13 mouse cellular contexts compared by ENCODE assay signal in the genomic region with DNA sequence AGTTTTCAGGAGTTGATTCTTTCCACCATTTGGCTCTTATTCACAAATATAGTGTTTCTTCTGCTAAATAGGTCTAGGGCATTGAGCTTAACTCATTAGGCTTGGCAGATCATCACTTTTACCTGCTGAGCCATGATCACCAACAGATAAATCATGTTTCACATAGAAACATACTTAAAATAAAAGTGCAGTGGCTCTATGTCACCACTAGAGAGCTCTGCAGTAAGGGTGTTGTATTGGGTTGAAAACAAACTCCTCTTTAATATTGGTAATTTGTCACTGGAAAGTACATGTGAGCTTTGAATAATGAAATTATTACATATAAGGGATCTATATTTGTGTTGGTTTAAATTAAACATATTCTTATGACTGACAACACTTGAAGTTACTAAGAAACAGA. TPM values are rescaled to one million over a fixed set of nuclear protein-coding genes. Genes with fewer than 3 reads are reported as not detected.
DNase-seq lines count a peak whose midpoint lies in the region; ATAC-seq and TF ChIP-seq lines count a peak whose summit lies in the region.
"Had no signal": no experiment of that assay in that cellular context is flagged by ENCODE, and none has a peak within 500 bp of the region (broad histone marks: within the 10 kb centered on the region; RNA-seq: fewer than 3 reads in every experiment).

No protein-coding gene starts in this region.

- H3K9ac ChIP-seq in lung, embryonic 14.5 days, result no peak overlapping the region
- H3K9ac ChIP-seq: heart, embryonic 12.5 days; liver, embryonic 15.5 days; midbrain, embryonic 13.5 days had no signal

- no peak for DNase-seq in gastrocnemius, adult 2 months
- DNase-seq in gastrocnemius, postnatal 25 days, result no peak
- DNase-seq in lung, embryonic 14.5 days, result peak; percentile 36
- no peak for DNase-seq in lung, adult 2 months
- peak; percentile 7 for DNase-seq in brain, embryonic 14.5 days (ENCODE audit: low read depth)
- DNase-seq in retina, postnatal 1 day, result peak; percentile 10
- DNase-seq in left cerebral cortex, adult 8-10 months (ENCODE audit: low spot score in 2 of 2), result no peak
- DNase-seq in layer of hippocampus, adult 8-10 months (ENCODE audit: low spot score in 2 of 2), result no peak
- DNase-seq: layer of hippocampus, adult 9-11 months had no signal

- no peak overlapping the region for H3K4me3 ChIP-seq in gastrocnemius, adult 2 months
- no peak overlapping the region for H3K4me3 ChIP-seq in lung, embryonic 14.5 days (ENCODE audit: low read depth, low read length)
- H3K4me3 ChIP-seq in lung, adult 2 months (replicated peaks; ENCODE audit: extremely low read depth, low read depth, low read length), result no peak overlapping the region
- H3K4me3 ChIP-seq: heart, embryonic 12.5 days; liver, embryonic 15.5 days; midbrain, embryonic 13.5 days had no signal

- no peak overlapping the region for H3K27ac ChIP-seq in gastrocnemius, adult 2 months
- H3K27ac ChIP-seq in lung, embryonic 14.5 days (ENCODE audit: low read depth), result no peak overlapping the region
- H3K27ac ChIP-seq: liver, embryonic 15.5 days; midbrain, embryonic 13.5 days had no signal

- H3K27me3 ChIP-seq in lung, embryonic 14.5 days (ENCODE audit: insufficient read depth, low read length), result no peaks in the 10 kb centered on the region
- H3K27me3 ChIP-seq: heart, embryonic 12.5 days; liver, embryonic 15.5 days; midbrain, embryonic 13.5 days had no signal

- intact Hi-C loops in gastrocnemius, adult 2 months (cut with DNase I), result no loop called here

- no peaks in the 10 kb centered on the region for H3K4me1 ChIP-seq in lung, embryonic 14.5 days (ENCODE audit: insufficient read depth)
- no peaks in the 10 kb centered on the region for H3K4me1 ChIP-seq in lung, adult 2 months (ENCODE audit: control insufficient read depth, insufficient read depth, low read length)
- H3K4me1 ChIP-seq: heart, embryonic 12.5 days; midbrain, embryonic 13.5 days had no signal

- no peak for TF ChIP-seq POLR2A in lung, adult 2 months (IDR thresholded peaks at IDR 0.05; ENCODE audit: borderline replicate concordance, extremely low read depth, low read depth, low read length)
- no peak for TF ChIP-seq POLR2A in brain, embryonic 14.5 days (IDR thresholded peaks at IDR 0.05; ENCODE audit: borderline replicate concordance, extremely low read depth, insufficient read depth, insufficient read length, poor library complexity, severe bottlenecking)

- no peak overlapping the region for H3K4me2 ChIP-seq in lung, embryonic 14.5 days
- H3K4me2 ChIP-seq: heart, embryonic 12.5 days; liver, embryonic 15.5 days; midbrain, embryonic 13.5 days had no signal

- ATAC-seq in lung, embryonic 14.5 days (ENCODE audit: insufficient read depth), result no peak
- ATAC-seq: midbrain, embryonic 13.5 days had no signal

- peak; percentile 62 for TF ChIP-seq CTCF in gastrocnemius, adult 2 months (IDR thresholded peaks at IDR 0.05)
- TF ChIP-seq CTCF in lung, embryonic 14.5 days (IDR thresholded peaks at IDR 0.05; ENCODE audit: low read depth), result peak; percentile 58
- TF ChIP-seq CTCF in lung, adult 2 months (IDR thresholded peaks at IDR 0.05; ENCODE audit: insufficient read depth, low read length), result no peak
- no peak for TF ChIP-seq CTCF in brain, embryonic 14.5 days (IDR thresholded peaks at IDR 0.05; ENCODE audit: borderline replicate concordance, extremely low read depth, insufficient read depth, insufficient read length)

- H3K36me3 ChIP-seq in lung, embryonic 14.5 days (ENCODE audit: insufficient read depth), result no peaks in the 10 kb centered on the region
- H3K36me3 ChIP-seq: heart, embryonic 12.5 days; liver, embryonic 15.5 days; midbrain, embryonic 13.5 days had no signal

- no peaks in the 10 kb centered on the region for H3K9me3 ChIP-seq in lung, embryonic 14.5 days (ENCODE audit: low read depth, low read length)
- H3K9me3 ChIP-seq: liver, embryonic 15.5 days; midbrain, embryonic 13.5 days had no signal

RNA-seq across cellular contexts. Expression of a gene that starts 15.2 kb away (rescaled TPM):
- total RNA-seq in gastrocnemius, adult 2 months (2021), result not detected
- under 1 TPM in 1 of 2 experiments, not detected in 1; 0.19 TPM for total RNA-seq in gastrocnemius, postnatal 25 days (2021)
- not detected in 2 replicates for polyA plus RNA-seq in lung, embryonic 14.5 days (2014; fragmentation: Nextera tagmentation; extraction: Ambion mirVana)
- 0.54 and 1.3 TPM in 2 replicates for polyA plus RNA-seq in lung, adult 2 months (2012; rRNA removed)
- polyA plus RNA-seq in brain, embryonic 14.5 days (2012; rRNA removed), result not detected in 2 replicates
- total RNA-seq in left cerebral cortex, adult 8-10 months (2022), result not detected
- total RNA-seq in layer of hippocampus, adult 8-10 months (2022), result not detected
- polyA plus RNA-seq: C2C12; heart, embryonic 12.5 days; midbrain, embryonic 13.5 days had no signal

Comparison
In these comparisons a context has a peak if more than half of its experiments do, and no peak if none do; other contexts are left out.
1. DNase-seq: peak in lung, embryonic 14.5 days (single experiment), brain, embryonic 14.5 days (single experiment) and retina, postnatal 1 day (single experiment); none in gastrocnemius, adult 2 months (single experiment), gastrocnemius, postnatal 25 days (single experiment), lung, adult 2 months (single experiment), left cerebral cortex, adult 8-10 months (0 of 2) and layer of hippocampus, adult 8-10 months (0 of 2).
2. CTCF ChIP-seq: peak in gastrocnemius, adult 2 months (single experiment) and lung, embryonic 14.5 days (single experiment); none in lung, adult 2 months (single experiment) and brain, embryonic 14.5 days (single experiment).